Mouse (Mus musculus) stomach, embryonic 14.5 days (tissue): ENCODE measurements around the gene Prelid1. TPM values are rescaled to one million over a fixed set of nuclear protein-coding genes. Genes with fewer than 3 reads are reported as not detected.

Source experiments
- ATAC-seq: fragments of 200-750 bp; cut with Nextera tagmentation; 2 replicates; pipeline ENCODE4 v1.8.0; 2017; ENCODE audit warnings: low read depth, moderate TSS enrichment; ENCODE audit not compliant: insufficient number of reproducible peaks, insufficient read depth, low FRiP score
- H3K27ac ChIP-seq: fragments of 300-500 bp; sonication (generic); 2 replicates; pipeline ENCODE4 v1.5.1; 2014; ENCODE audit warnings: mild to moderate bottlenecking, low read length, moderate library complexity, mixed read lengths
- H3K27me3 ChIP-seq: fragments of 300-500 bp; sonication (generic); 2 replicates; pipeline ENCODE4 v1.6.1; 2014; ENCODE audit warnings: low read length, control low read depth, mixed read lengths; ENCODE audit not compliant: control insufficient read depth, insufficient read depth
- H3K36me3 ChIP-seq: fragments of 300-500 bp; sonication (generic); 2 replicates; pipeline ENCODE4 v1.6.1; 2014; ENCODE audit warnings: mild to moderate bottlenecking, control low read depth, low read length, moderate library complexity, mixed read lengths; ENCODE audit not compliant: control insufficient read depth, insufficient read depth
- H3K4me1 ChIP-seq: fragments of 300-500 bp; sonication (generic); 2 replicates; pipeline ENCODE4 v1.6.1; 2014; ENCODE audit warnings: low read length, control low read depth, mixed read lengths; ENCODE audit not compliant: control insufficient read depth, insufficient read depth
- H3K4me2 ChIP-seq: fragments of 300-500 bp; sonication (generic); replicated peaks from 2 replicates; pipeline ENCODE4 v1.6.1; 2014; ENCODE audit warnings: low read depth, low read length, control low read depth
- H3K4me3 ChIP-seq: fragments of 300-500 bp; sonication (generic); 2 replicates; pipeline ENCODE4 v1.5.1; 2014; ENCODE audit warnings: low read depth, low read length, control low read depth
- H3K9ac ChIP-seq: fragments of 300-500 bp; sonication (generic); replicated peaks from 2 replicates; pipeline ENCODE4 v1.6.1; 2014; ENCODE audit warnings: low read depth, mild to moderate bottlenecking, control low read depth, low read length, moderate library complexity, mixed read lengths
- H3K9me3 ChIP-seq: fragments of 300-500 bp; sonication (generic); 2 replicates; pipeline ENCODE4 v1.6.1; 2016; ENCODE audit warnings: low read depth, low read length, control low read depth; ENCODE audit not compliant: control insufficient read depth
- WGBS: fragments of 180-500 bp; shearing (Covaris S2); extraction: QIAGEN DNeasy Blood & Tissue Kit; methylation state at CpG from one replicate; pipeline ENCODE4 v1.1.7; 2014; 5-methylcytosine and 5-hydroxymethylcytosine counted together
- polyA plus RNA-seq: library from polyadenylated mRNA; unstranded; fragments of >200 nt; fragmentation: Nextera tagmentation; extraction: Ambion mirVana; gene quantifications from 2 replicates; pipeline ENCODE4 v1.2.1, GENCODE M21; 2014

Gene Prelid1
- polyA plus RNA-seq, 1 experiment from 2014 or later, result 525 TPM

GRCm38 (mm10) chr13:55328641-55329040, 8.3 kb downstream of the Prelid1 start:
- Histone ChIP-seq H3K36me3 (peaks cover 24% of the 10 kb centered on the region), H3K9me3 (no peaks in the 10 kb centered on the region), H3K9ac (peak overlapping the region; percentile 61; the same call in 1 of the 2 replicates), H3K27me3 (no peaks in the 10 kb centered on the region), H3K27ac (no peak overlapping the region), H3K4me2 (peak overlapping the region; percentile 87), H3K4me1 (peaks cover 32% of the 10 kb centered on the region), H3K4me3 (peak overlapping the region; percentile 64)
- 89% methylated on average over 4 of the region's 4 CpGs for WGBS
- no peak for ATAC-seq

GRCm38 (mm10) chr13:55329109-55329682, 8.9 kb downstream of the Prelid1 start:
- Histone ChIP-seq H3K27me3 (no peaks in the 10 kb centered on the region), H3K4me1 (peaks cover 28% of the 10 kb centered on the region), H3K36me3 (peaks cover 18% of the 10 kb centered on the region), H3K4me2 (peak overlapping the region; percentile 87), H3K27ac (peak overlapping the region; percentile 58; the same call in 1 of the 2 replicates), H3K9me3 (no peaks in the 10 kb centered on the region), H3K9ac (peak overlapping the region; percentile 61), H3K4me3 (peak overlapping the region; percentile 64)
- under 1% methylated on average over 28 of the region's 29 CpGs for WGBS
- ATAC-seq, result peak; percentile 19; the same call in 1 of the 2 replicates

GRCm38 (mm10) chr13:55329683-55330566, 9.6 kb downstream of the Prelid1 start, which contains the start of gene Mxd3:
Mxd3 (minus strand) TSS chr13:55329823.
- Histone ChIP-seq H3K9ac (peak within 1 kb of the TSS; percentile 61), H3K4me2 (peak within 1 kb of the TSS; percentile 87), H3K36me3 (peaks cover 13% of the 10 kb centered on the region)

GRCm38 (mm10) chr13:55330567-55331400, 10.5 kb downstream of the Prelid1 start:
- peak overlapping the region; percentile 61 for H3K9ac ChIP-seq
- WGBS, result 46% methylated on average over 14 of the region's 14 CpGs
- no peaks in the 10 kb centered on the region for H3K9me3 ChIP-seq
- H3K4me2 ChIP-seq, result peak overlapping the region; percentile 87
- ATAC-seq, result peak; percentile 14; the same call in 1 of the 2 replicates
- peaks cover 27% of the 10 kb centered on the region for H3K4me1 ChIP-seq
- H3K27ac ChIP-seq, result peak overlapping the region; percentile 92
- H3K27me3 ChIP-seq, result no peaks in the 10 kb centered on the region
- peaks cover 7% of the 10 kb centered on the region for H3K36me3 ChIP-seq
- peak overlapping the region; percentile 64 for H3K4me3 ChIP-seq

More at GRCm38 (mm10) chr13:55329683-55330566, 9.6 kb downstream of the Prelid1 start, which contains the start of gene Mxd3:
- under 1% methylated on average over 82 of the region's 82 CpGs for WGBS
- Histone ChIP-seq H3K4me3 (peak within 1 kb of the TSS; percentile 64), H3K4me1 (peaks cover 28% of the 10 kb centered on the region), H3K9me3 (no peaks in the 10 kb centered on the region), H3K27me3 (no peaks in the 10 kb centered on the region), H3K27ac (peak within 1 kb of the TSS; percentile 92)
- ATAC-seq, result peak; percentile 83

- no peaks in the 10 kb centered on the region for H3K27me3 ChIP-seq
- H3K36me3 ChIP-seq, result no peaks in the 10 kb centered on the region
- ATAC-seq, result no peak
- no peak overlapping the region for H3K9ac ChIP-seq
- H3K4me2 ChIP-seq, result no peak overlapping the region
- H3K4me1 ChIP-seq, result peaks cover 23% of the 10 kb centered on the region
- H3K9me3 ChIP-seq, result no peaks in the 10 kb centered on the region
- H3K27ac ChIP-seq, result no peak overlapping the region
- WGBS, result 81% methylated on average over 3 of the region's 3 CpGs
- no peak overlapping the region for H3K4me3 ChIP-seq
These were observed 12.0 kb downstream of the Prelid1 start for GRCm38 (mm10) chr13:55332331-55332730.

- Histone ChIP-seq H3K4me2 (no peak overlapping the region), H3K27ac (no peak overlapping the region), H3K9me3 (no peaks in the 10 kb centered on the region), H3K9ac (no peak overlapping the region), H3K27me3 (no peaks in the 10 kb centered on the region), H3K36me3 (no peaks in the 10 kb centered on the region), H3K4me1 (peaks cover 3% of the 10 kb centered on the region; the same call in 1 of the 2 replicates), H3K4me3 (no peak overlapping the region)
- WGBS, result 77% methylated on average over 4 of the region's 4 CpGs
- ATAC-seq, result no peak
These were observed 15.4 kb downstream of the Prelid1 start for GRCm38 (mm10) chr13:55335701-55336100.

- Histone ChIP-seq H3K9me3 (no peaks in the 10 kb centered on the region), H3K4me1 (no peaks in the 10 kb centered on the region), H3K36me3 (no peaks in the 10 kb centered on the region), H3K9ac (no peak overlapping the region), H3K4me3 (no peak overlapping the region), H3K4me2 (no peak overlapping the region), H3K27me3 (no peaks in the 10 kb centered on the region), H3K27ac (no peak overlapping the region)
- WGBS, result 77% methylated on average over 10 of the region's 10 CpGs
- no peak for ATAC-seq
These were observed 17.2 kb downstream of the Prelid1 start for GRCm38 (mm10) chr13:55337341-55337975.
